Mouse (Mus musculus): Measurements from ENCODE around the gene Sugp2. TPM values are rescaled to one million over a fixed set of nuclear protein-coding genes. Genes with fewer than 3 reads are reported as not detected.

Sugp2 gene
- polyA plus RNA-seq, 1 experiment: 47.2 TPM

GRCm38 (mm10) chr8:70259043-70259442 lies 25.0 kb downstream of the Sugp2 start:
- Histone ChIP-seq H3K4me1 (ENCODE audit: control insufficient read depth, insufficient read depth, low read length) (no peaks in the 10 kb centered on the region), H3K9ac (ENCODE audit: low read depth, poor library complexity, severe bottlenecking) (no peak overlapping the region), H3K27ac (ENCODE audit: insufficient read depth, low read length) (no peak overlapping the region), H3K27me3 (ENCODE audit: control insufficient read depth, insufficient read depth, low read length, poor library complexity, severe bottlenecking) (no peaks in the 10 kb centered on the region), H3K36me3 (ENCODE audit: control insufficient read depth, insufficient read depth, low read length, poor library complexity, severe bottlenecking) (peaks cover 83% of the 10 kb centered on the region), H3K9me3 (replicated peaks; ENCODE audit: control insufficient read depth, insufficient read depth, low read length, poor library complexity, severe bottlenecking) (no peaks in the 10 kb centered on the region), H3K4me3 (ENCODE audit: low read depth, low read length) (no peak overlapping the region)
- TF ChIP-seq EP300 (IDR thresholded peaks at IDR 0.05; ENCODE audit: insufficient read depth, low read depth, low read length) (no peak), CTCF (IDR thresholded peaks at IDR 0.05; ENCODE audit: low read depth, low read length) (no peak), POLR2A (IDR thresholded peaks at IDR 0.05; ENCODE audit: insufficient read depth, low read length) (no peak)

- Histone ChIP-seq H3K9me3 (replicated peaks; ENCODE audit: control insufficient read depth, insufficient read depth, low read length, poor library complexity, severe bottlenecking) (no peaks in the 10 kb centered on the region), H3K27ac (ENCODE audit: insufficient read depth, low read length) (no peak overlapping the region)
Observed at GRCm38 (mm10) chr8:70267674-70268073, 33.6 kb downstream of the Sugp2 start.

GRCm38 (mm10) chr8:70268311-70268710 lies 34.3 kb downstream of the Sugp2 start:
- TF ChIP-seq EP300 (IDR thresholded peaks at IDR 0.05; ENCODE audit: insufficient read depth, low read depth, low read length) (no peak), POLR2A (IDR thresholded peaks at IDR 0.05; ENCODE audit: insufficient read depth, low read length) (no peak), CTCF (IDR thresholded peaks at IDR 0.05; ENCODE audit: low read depth, low read length) (no peak)
- H3K27me3 ChIP-seq (ENCODE audit: control insufficient read depth, insufficient read depth, low read length, poor library complexity, severe bottlenecking): no peaks in the 10 kb centered on the region
- H3K4me3 ChIP-seq (ENCODE audit: low read depth, low read length): no peak overlapping the region
- H3K9ac ChIP-seq (ENCODE audit: low read depth, poor library complexity, severe bottlenecking): no peak overlapping the region
- H3K9me3 ChIP-seq (replicated peaks; ENCODE audit: control insufficient read depth, insufficient read depth, low read length, poor library complexity, severe bottlenecking): no peaks in the 10 kb centered on the region
- peaks cover 3% of the 10 kb centered on the region for H3K4me1 ChIP-seq (ENCODE audit: control insufficient read depth, insufficient read depth, low read length)
- no peak overlapping the region for H3K27ac ChIP-seq (ENCODE audit: insufficient read depth, low read length)
- peaks cover 6% of the 10 kb centered on the region for H3K36me3 ChIP-seq (ENCODE audit: control insufficient read depth, insufficient read depth, low read length, poor library complexity, severe bottlenecking)

More at GRCm38 (mm10) chr8:70267674-70268073, 33.6 kb downstream of the Sugp2 start:
- Histone ChIP-seq H3K4me3 (ENCODE audit: low read depth, low read length) (no peak overlapping the region), H3K36me3 (ENCODE audit: control insufficient read depth, insufficient read depth, low read length, poor library complexity, severe bottlenecking) (peaks cover 13% of the 10 kb centered on the region), H3K9ac (ENCODE audit: low read depth, poor library complexity, severe bottlenecking) (no peak overlapping the region), H3K4me1 (ENCODE audit: control insufficient read depth, insufficient read depth, low read length) (peaks cover 3% of the 10 kb centered on the region), H3K27me3 (ENCODE audit: control insufficient read depth, insufficient read depth, low read length, poor library complexity, severe bottlenecking) (no peaks in the 10 kb centered on the region)
- TF ChIP-seq POLR2A (IDR thresholded peaks at IDR 0.05; ENCODE audit: insufficient read depth, low read length) (no peak), EP300 (IDR thresholded peaks at IDR 0.05; ENCODE audit: insufficient read depth, low read depth, low read length) (no peak), CTCF (IDR thresholded peaks at IDR 0.05; ENCODE audit: low read depth, low read length) (no peak)

GRCm38 (mm10) chr8:70268799-70269565 lies 35.0 kb downstream of the Sugp2 start:
- Histone ChIP-seq H3K4me3 (ENCODE audit: low read depth, low read length) (no peak overlapping the region), H3K9me3 (replicated peaks; ENCODE audit: control insufficient read depth, insufficient read depth, low read length, poor library complexity, severe bottlenecking) (no peaks in the 10 kb centered on the region), H3K27ac (ENCODE audit: insufficient read depth, low read length) (no peak overlapping the region), H3K4me1 (ENCODE audit: control insufficient read depth, insufficient read depth, low read length) (peaks cover 3% of the 10 kb centered on the region), H3K27me3 (ENCODE audit: control insufficient read depth, insufficient read depth, low read length, poor library complexity, severe bottlenecking) (no peaks in the 10 kb centered on the region), H3K36me3 (ENCODE audit: control insufficient read depth, insufficient read depth, low read length, poor library complexity, severe bottlenecking) (peaks cover 3% of the 10 kb centered on the region; the same call in 1 of the 2 replicates), H3K9ac (ENCODE audit: low read depth, poor library complexity, severe bottlenecking) (no peak overlapping the region)
- TF ChIP-seq EP300 (IDR thresholded peaks at IDR 0.05; ENCODE audit: insufficient read depth, low read depth, low read length) (no peak), CTCF (IDR thresholded peaks at IDR 0.05; ENCODE audit: low read depth, low read length) (peak; percentile 80), POLR2A (IDR thresholded peaks at IDR 0.05; ENCODE audit: insufficient read depth, low read length) (no peak)

GRCm38 (mm10) chr8:70272949-70273348 lies 38.9 kb downstream of the Sugp2 start:
- H3K9me3 ChIP-seq (replicated peaks; ENCODE audit: control insufficient read depth, insufficient read depth, low read length, poor library complexity, severe bottlenecking): no peaks in the 10 kb centered on the region
- peak overlapping the region; percentile 88 for H3K27ac ChIP-seq (ENCODE audit: insufficient read depth, low read length)

GRCm38 (mm10) chr8:70274350-70274749 lies 40.3 kb downstream of the Sugp2 start:
- no peak for TF ChIP-seq CTCF (IDR thresholded peaks at IDR 0.05; ENCODE audit: low read depth, low read length)
- TF ChIP-seq POLR2A (IDR thresholded peaks at IDR 0.05; ENCODE audit: insufficient read depth, low read length): no peak
- TF ChIP-seq EP300 (IDR thresholded peaks at IDR 0.05; ENCODE audit: insufficient read depth, low read depth, low read length): peak; percentile 61
- no peak overlapping the region for H3K4me3 ChIP-seq (ENCODE audit: low read depth, low read length)
- peaks cover 6% of the 10 kb centered on the region for H3K4me1 ChIP-seq (ENCODE audit: control insufficient read depth, insufficient read depth, low read length)
- peak overlapping the region; percentile 83 for H3K27ac ChIP-seq (ENCODE audit: insufficient read depth, low read length)
- no peaks in the 10 kb centered on the region for H3K36me3 ChIP-seq (ENCODE audit: control insufficient read depth, insufficient read depth, low read length, poor library complexity, severe bottlenecking)
- H3K27me3 ChIP-seq (ENCODE audit: control insufficient read depth, insufficient read depth, low read length, poor library complexity, severe bottlenecking): no peaks in the 10 kb centered on the region
- no peak overlapping the region for H3K9ac ChIP-seq (ENCODE audit: low read depth, poor library complexity, severe bottlenecking)
- no peaks in the 10 kb centered on the region for H3K9me3 ChIP-seq (replicated peaks; ENCODE audit: control insufficient read depth, insufficient read depth, low read length, poor library complexity, severe bottlenecking)

More at GRCm38 (mm10) chr8:70272949-70273348, 38.9 kb downstream of the Sugp2 start:
- TF ChIP-seq EP300 (IDR thresholded peaks at IDR 0.05; ENCODE audit: insufficient read depth, low read depth, low read length): peak; percentile 97
- TF ChIP-seq CTCF (IDR thresholded peaks at IDR 0.05; ENCODE audit: low read depth, low read length): no peak
- TF ChIP-seq POLR2A (IDR thresholded peaks at IDR 0.05; ENCODE audit: insufficient read depth, low read length): no peak
- Histone ChIP-seq H3K27me3 (ENCODE audit: control insufficient read depth, insufficient read depth, low read length, poor library complexity, severe bottlenecking) (no peaks in the 10 kb centered on the region), H3K36me3 (ENCODE audit: control insufficient read depth, insufficient read depth, low read length, poor library complexity, severe bottlenecking) (no peaks in the 10 kb centered on the region), H3K9ac (ENCODE audit: low read depth, poor library complexity, severe bottlenecking) (no peak overlapping the region; the same call in 1 of the 2 replicates), H3K4me3 (ENCODE audit: low read depth, low read length) (no peak overlapping the region; the same call in 1 of the 2 replicates), H3K4me1 (ENCODE audit: control insufficient read depth, insufficient read depth, low read length) (peaks cover 6% of the 10 kb centered on the region)

Data from ES-Bruce4 (cell line).